Mouse (Mus musculus) T-helper 2 cell (primary cell): ENCODE results near the gene Ccl5.

Experiments
- in situ Hi-C: fragments of 300-600 bp; cut with MboI, MseI; formaldehyde crosslinking; loops from one replicate; pipeline ENCODE4 v1.15.1; 2025; ENCODE audit warnings: high pct_unique_total_duplicates

Ccl5 gene

DNA sequence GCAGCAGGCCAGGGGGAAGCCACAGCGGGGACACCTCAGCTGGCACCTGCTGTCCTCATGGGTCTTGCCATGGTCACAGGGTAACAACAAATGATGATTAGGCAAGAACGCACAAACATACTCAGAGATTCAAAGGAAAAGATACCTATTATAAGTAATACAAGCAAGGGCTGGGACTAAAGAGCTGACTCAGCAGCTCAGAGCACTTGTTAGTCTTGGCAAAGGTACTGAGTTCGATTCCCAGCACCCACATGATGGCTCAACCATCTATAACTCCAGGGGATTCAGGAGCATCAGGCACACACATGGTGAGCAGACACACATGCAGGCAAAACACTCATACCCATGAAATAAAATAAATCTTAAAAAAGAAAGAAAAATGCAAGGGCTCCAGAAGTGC, 11.1 kb upstream of the Ccl5 start:
- in situ Hi-C loops, result no loop called here

DNA sequence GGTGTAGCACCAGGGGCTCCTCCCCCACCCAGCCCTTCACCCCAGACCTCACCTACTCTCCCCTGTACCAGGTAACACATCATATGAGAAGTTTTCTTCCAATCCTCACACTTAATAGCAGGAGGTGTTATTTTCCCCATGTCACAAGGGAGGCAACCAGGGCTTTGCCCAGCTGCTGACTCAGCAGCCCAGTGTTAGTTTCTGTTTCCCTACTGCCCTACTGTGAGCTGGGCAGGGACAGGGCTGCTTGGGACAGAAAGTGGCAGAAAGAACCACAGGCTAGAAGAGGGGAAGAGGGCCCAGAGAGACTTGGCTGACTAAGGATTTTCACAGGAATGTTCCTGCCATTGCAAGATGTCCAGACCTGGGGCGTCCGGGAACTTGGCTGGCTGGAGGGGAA, 10.6 kb upstream of the Ccl5 start:
- in situ Hi-C loops, result no loop called here

GRCm38 (mm10) chr11:83538705-83539314, 8.5 kb upstream of the Ccl5 start:
- in situ Hi-C loops, result no loop called here

- in situ Hi-C loops, result no loop called here
These were observed 6.5 kb upstream of the Ccl5 start for GRCm38 (mm10) chr11:83536831-83537230.

- in situ Hi-C loops, result no loop called here
These were observed 4.5 kb upstream of the Ccl5 start for GRCm38 (mm10) chr11:83534609-83535423.

- in situ Hi-C loops, result no loop called here
These were observed 3.8 kb upstream of the Ccl5 start for GRCm38 (mm10) chr11:83534143-83534542.

GRCm38 (mm10) chr11:83533192-83533591, 2.9 kb upstream of the Ccl5 start:
- in situ Hi-C loops, result no loop called here

DNA sequence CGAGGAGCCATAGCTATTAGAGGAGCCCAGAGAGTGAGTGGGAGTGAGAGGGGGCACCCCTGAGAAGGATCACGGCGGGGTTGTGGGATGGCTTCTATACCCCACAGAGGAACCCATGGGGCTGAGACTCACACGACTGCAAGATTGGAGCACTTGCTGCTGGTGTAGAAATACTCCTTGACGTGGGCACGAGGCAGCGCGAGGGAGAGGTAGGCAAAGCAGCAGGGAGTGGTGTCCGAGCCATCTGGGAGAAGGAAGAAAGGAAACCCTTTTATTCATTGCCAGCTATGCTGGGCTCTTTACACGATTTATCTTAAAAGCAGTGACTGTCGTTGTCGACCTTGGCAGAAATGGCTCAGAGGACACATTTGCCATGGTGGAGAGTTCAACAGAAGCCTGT, 1.3 kb downstream of the Ccl5 start:
- in situ Hi-C loops, result no loop called here

DNA sequence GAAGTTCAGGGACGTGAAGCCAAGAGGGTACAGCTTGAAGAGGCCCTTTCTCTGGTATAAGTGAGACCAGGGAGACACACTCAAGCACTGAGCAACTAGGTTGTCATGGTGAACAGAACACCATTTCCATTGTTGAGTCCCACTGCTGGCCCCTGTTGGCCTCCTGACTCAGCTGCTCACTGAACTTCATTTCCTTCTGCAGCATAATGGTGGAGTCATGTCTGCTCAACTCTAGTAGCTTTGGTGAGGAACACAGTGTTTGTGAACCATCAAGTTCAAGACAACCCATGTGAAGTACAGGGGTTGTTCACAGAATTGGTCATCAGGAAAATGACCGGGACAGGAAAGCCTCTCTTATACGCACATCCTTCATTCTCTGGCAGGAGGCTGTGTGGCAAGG, 8.2 kb downstream of the Ccl5 start, which contains the start of gene Heatr9:
Gene Heatr9 (minus strand): TSS at position 101 of the 400 bp plus-strand sequence.
- in situ Hi-C loops, result no loop called here

GRCm38 (mm10) chr11:83518371-83518770, 11.9 kb downstream of the Ccl5 start:
- in situ Hi-C loops, result no loop called here

GRCm38 (mm10) chr11:83517153-83517552, 13.2 kb downstream of the Ccl5 start:
- in situ Hi-C loops, result no loop called here

GRCm38 (mm10) chr11:83509521-83509920, 20.8 kb downstream of the Ccl5 start:
- in situ Hi-C loops, result no loop called here

- in situ Hi-C loops, result no loop called here
These were observed 26.0 kb downstream of the Ccl5 start for GRCm38 (mm10) chr11:83504308-83504707.

DNA sequence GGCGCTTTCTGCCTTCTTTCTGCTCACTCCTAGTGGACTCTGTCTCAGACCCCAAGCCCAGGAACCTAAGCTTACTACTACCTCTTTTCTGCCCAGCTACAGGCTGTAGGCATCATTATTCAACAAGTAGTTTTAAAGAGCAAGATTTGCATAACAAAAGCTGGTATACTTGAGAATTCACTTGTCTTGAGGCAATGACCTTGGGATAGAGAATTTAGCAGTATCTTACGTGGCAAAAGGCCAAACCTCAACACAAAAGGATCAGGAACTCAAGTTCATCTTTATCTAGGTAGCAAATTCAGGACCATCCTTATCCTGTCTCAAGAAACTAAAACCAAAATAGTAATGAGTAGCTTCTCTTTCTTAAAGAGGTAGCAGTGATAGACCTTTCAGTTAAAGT, 34.7 kb downstream of the Ccl5 start:
- in situ Hi-C loops, result no loop called here

DNA sequence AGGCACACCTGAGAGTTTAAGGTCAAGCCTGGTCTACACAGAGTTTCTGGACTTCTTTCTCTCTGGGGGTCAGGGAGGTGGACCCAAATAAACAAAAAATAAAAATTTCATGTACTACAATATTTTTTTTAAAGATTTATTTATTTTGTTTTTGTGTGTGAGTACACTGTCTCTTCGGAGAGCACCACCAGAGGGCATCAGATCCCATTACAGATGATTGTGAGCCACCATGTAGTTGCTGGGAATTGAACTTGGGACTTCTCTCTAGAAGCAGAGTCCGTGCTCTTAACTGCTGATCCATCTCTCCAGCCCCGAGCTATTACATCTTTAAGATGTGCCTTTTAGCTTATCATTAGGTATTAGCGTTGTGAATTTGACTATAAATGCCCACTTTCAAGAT, 38.8 kb downstream of the Ccl5 start:
- in situ Hi-C loops, result no loop called here
